In the genomic region with DNA sequence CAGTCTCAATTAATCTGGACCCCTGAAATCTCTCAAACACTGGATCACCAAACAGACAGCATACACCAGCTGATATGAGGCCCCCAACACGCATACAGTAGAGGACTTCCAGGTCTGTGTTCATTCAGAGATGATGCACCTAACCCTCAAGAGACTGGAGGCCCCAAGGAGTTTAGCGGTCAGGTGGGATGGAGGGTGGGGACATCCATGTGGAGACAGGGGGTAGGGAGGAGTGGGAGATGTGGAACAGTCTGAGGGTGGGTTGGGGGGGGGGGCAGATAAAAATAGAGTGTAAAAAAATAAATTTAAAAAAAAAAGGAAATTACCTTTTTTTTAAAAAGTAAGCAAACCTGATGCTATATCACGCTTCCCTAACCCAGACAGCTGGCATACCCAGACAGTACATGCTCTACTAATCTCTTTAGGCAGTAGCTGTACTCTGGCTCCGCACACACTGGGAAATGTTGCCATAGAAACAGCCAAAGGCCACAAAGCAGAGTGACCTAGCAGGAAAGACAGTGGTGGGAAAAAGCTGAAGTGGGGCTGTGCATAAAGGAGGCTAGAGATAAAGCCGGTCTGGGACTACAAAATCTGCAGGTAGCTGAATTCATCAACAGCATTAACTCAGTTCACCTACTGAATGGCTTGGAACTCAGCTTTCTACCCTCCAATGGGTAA, we compare ENCODE assay signal across 10 mouse cellular contexts. TPM values are rescaled to one million over a fixed set of nuclear protein-coding genes. Genes with fewer than 3 reads are reported as not detected.
DNase-seq lines count a peak whose midpoint lies in the region; ATAC-seq and TF ChIP-seq lines count a peak whose summit lies in the region.
"Had no signal": no experiment of that assay in that cellular context is flagged by ENCODE, and none has a peak within 500 bp of the region (broad histone marks: within the 10 kb centered on the region; RNA-seq: fewer than 3 reads in every experiment).

No protein-coding gene starts in this region.

- DNase-seq in lung, postnatal 0 days (ENCODE audit: low spot score), result peak; percentile 21
- DNase-seq in lung, postnatal 10 days, result no peak
- DNase-seq in kidney, postnatal 4 days, result peak; percentile 41 to 54
- DNase-seq in cerebellum, postnatal 36 days, result no peak
- no peak for DNase-seq in urinary bladder, adult 18-20 months (ENCODE audit: low spot score in 2 of 2)
- no peak for DNase-seq in cerebellum, adult 11-12 months

- no peak overlapping the region for H3K4me3 ChIP-seq in lung, postnatal 0 days (ENCODE audit: low read depth, low read length)
- no peak overlapping the region for H3K4me3 ChIP-seq in stomach, embryonic 15.5 days (replicated peaks)

- H3K27ac ChIP-seq in lung, postnatal 0 days (ENCODE audit: low read length), result no peak overlapping the region
- no peak overlapping the region for H3K27ac ChIP-seq in stomach, embryonic 15.5 days

- 42% methylated on average over 5 of the region's 5 CpGs for WGBS in lung, postnatal 0 days
- 51% methylated on average over 5 of the region's 5 CpGs for WGBS in stomach, embryonic 15.5 days

- H3K36me3 ChIP-seq in lung, postnatal 0 days (ENCODE audit: insufficient read depth, low read length), result no peaks in the 10 kb centered on the region
- no peaks in the 10 kb centered on the region for H3K36me3 ChIP-seq in stomach, embryonic 15.5 days

- ATAC-seq in lung, postnatal 0 days, result no peak
- peak; percentile 42 to 54; a peak in 3 of 4 replicates for ATAC-seq in hematopoietic stem cell, adult 5-6 weeks (replicated peaks in 1 of 2; ENCODE audit: insufficient read depth in 1 of 2, low FRiP score in 2 of 2, low TSS enrichment in 1 of 2, low read depth in 1 of 2, poor library complexity in 2 of 2, severe bottlenecking in 2 of 2)
- peak; percentile 57; the same call in 1 of the 2 replicates for ATAC-seq in stomach, embryonic 15.5 days (ENCODE audit: insufficient read depth, low FRiP score, low read depth)
- ATAC-seq: Patski had no signal

- TF ChIP-seq EP300 in lung, postnatal 0 days (IDR thresholded peaks at IDR 0.05), result no peak

- no peak for TF ChIP-seq CTCF in lung, postnatal 0 days (IDR thresholded peaks at IDR 0.05)

- no peak overlapping the region for H3K4me2 ChIP-seq in lung, postnatal 0 days (replicated peaks; ENCODE audit: low read depth, low read length)
- no peak overlapping the region for H3K4me2 ChIP-seq in stomach, embryonic 15.5 days

- H3K27me3 ChIP-seq in lung, postnatal 0 days (replicated peaks; ENCODE audit: insufficient read depth, low read length), result no peaks in the 10 kb centered on the region
- H3K27me3 ChIP-seq in stomach, embryonic 15.5 days (replicated peaks), result no peaks in the 10 kb centered on the region
- H3K27me3 ChIP-seq: Patski had no signal

- no peak overlapping the region for H3K9ac ChIP-seq in lung, postnatal 0 days (replicated peaks; ENCODE audit: low read depth)
- H3K9ac ChIP-seq in stomach, embryonic 15.5 days, result no peak overlapping the region

- peaks cover 12% of the 10 kb centered on the region; the same call in 1 of the 2 replicates for H3K4me1 ChIP-seq in lung, postnatal 0 days (ENCODE audit: insufficient read depth, low read depth, low read length)
- H3K4me1 ChIP-seq in stomach, embryonic 15.5 days, result peaks cover 13% of the 10 kb centered on the region

- H3K9me3 ChIP-seq in lung, postnatal 0 days (ENCODE audit: low read length), result no peaks in the 10 kb centered on the region
- no peaks in the 10 kb centered on the region for H3K9me3 ChIP-seq in stomach, embryonic 15.5 days

RNA-seq across cellular contexts. Expression of gene Stx3, which starts 7.4 kb away (rescaled TPM):
- polyA plus RNA-seq in lung, postnatal 0 days (2015; fragmentation: Nextera tagmentation; extraction: Ambion mirVana), result 39.7 and 42.6 TPM in 2 replicates
- 13.1 and 14.9 TPM in 2 replicates for total RNA-seq in hematopoietic stem cell, adult 5-6 weeks (2017)
- polyA plus RNA-seq in stomach, embryonic 15.5 days (2015; fragmentation: Nextera tagmentation; extraction: Ambion mirVana), result 20.6 and 24.9 TPM in 2 replicates

RNA-seq across cellular contexts. Expression of gene Olfr1417, which starts 27.2 kb away (rescaled TPM):
- polyA plus RNA-seq in lung, postnatal 0 days (2015; fragmentation: Nextera tagmentation; extraction: Ambion mirVana), result 0.08 and 0.14 TPM in 2 replicates
- not detected in 2 replicates for total RNA-seq in hematopoietic stem cell, adult 5-6 weeks (2017)
- polyA plus RNA-seq in stomach, embryonic 15.5 days (2015; fragmentation: Nextera tagmentation; extraction: Ambion mirVana), result 0.14 TPM in 1 of 2 replicates, not detected in the other
- polyA plus RNA-seq: gonadal fat pad, adult 2 months had no signal

RNA-seq across cellular contexts. Expression of gene Mrpl16, which starts 41.6 kb away (rescaled TPM):
- 26.9 and 27.8 TPM in 2 replicates for polyA plus RNA-seq in lung, postnatal 0 days (2015; fragmentation: Nextera tagmentation; extraction: Ambion mirVana)
- 60.9 and 76.5 TPM in 2 replicates for total RNA-seq in hematopoietic stem cell, adult 5-6 weeks (2017)
- polyA plus RNA-seq in stomach, embryonic 15.5 days (2015; fragmentation: Nextera tagmentation; extraction: Ambion mirVana), result 52.2 and 53.5 TPM in 2 replicates

RNA-seq across cellular contexts. Expression of gene Olfr1418, which starts 49.0 kb away (rescaled TPM):
- polyA plus RNA-seq in lung, postnatal 0 days (2015; fragmentation: Nextera tagmentation; extraction: Ambion mirVana), result not detected in 2 replicates
- not detected in 2 replicates for total RNA-seq in hematopoietic stem cell, adult 5-6 weeks (2017)
- not detected in 2 replicates for polyA plus RNA-seq in stomach, embryonic 15.5 days (2015; fragmentation: Nextera tagmentation; extraction: Ambion mirVana)
- polyA plus RNA-seq: gonadal fat pad, adult 2 months had no signal

Comparison
In these comparisons a context has a peak if more than half of its experiments do, and no peak if none do; other contexts are left out.
1. DNase-seq: peak in lung, postnatal 0 days (single experiment) and kidney, postnatal 4 days (2 of 2); none in lung, postnatal 10 days (single experiment), cerebellum, postnatal 36 days (0 of 2), urinary bladder, adult 18-20 months (0 of 2) and cerebellum, adult 11-12 months (single experiment).